Mouse (Mus musculus) cerebellum, postnatal 36 days (tissue): ENCODE measurements at regions not wholly inside any gene's neighbourhood (a gene's known extent, or its start where the extent isn't known, plus 50 kb on each side); places are given as distances from the start of the nearest gene placed in this dataset.

Experiments used
- DNase-seq, 2 experiments: peaks; one replicate each; pipeline ENCODE4 v3.0.0; 2021 to 2022; ENCODE audit warnings: mixed read lengths in 2 of 2

- DNase-seq = no peak
Observed at GRCm38 (mm10) chr12:110188136-110188631, 90.7 kb upstream of the Dio3 start.

GRCm38 (mm10) chr12:110188641-110189328 is 90.1 kb upstream of the Dio3 start:
- no peak for DNase-seq

GRCm38 (mm10) chr12:110189329-110189642 is 89.6 kb upstream of the Dio3 start:
- no peak for DNase-seq

- no peak for DNase-seq
Observed at GRCm38 (mm10) chr12:110192186-110192585, 86.7 kb upstream of the Dio3 start.

GRCm38 (mm10) chr12:110197366-110197765 is 81.5 kb upstream of the Dio3 start:
- no peak for DNase-seq

GRCm38 (mm10) chr12:110200471-110200870 is 78.4 kb upstream of the Dio3 start:
- no peak for DNase-seq

- DNase-seq = no peak
Observed at GRCm38 (mm10) chr12:110200887-110201286, 78.0 kb upstream of the Dio3 start.

GRCm38 (mm10) chr12:110203271-110204014 is 75.4 kb upstream of the Dio3 start:
- no peak for DNase-seq

GRCm38 (mm10) chr12:110204246-110204989 is 74.5 kb upstream of the Dio3 start:
- no peak for DNase-seq

GRCm38 (mm10) chr12:110206271-110206670 is 72.6 kb upstream of the Dio3 start:
- no peak for DNase-seq

GRCm38 (mm10) chr12:110206812-110207211 is 72.1 kb upstream of the Dio3 start:
- DNase-seq = no peak

GRCm38 (mm10) chr12:110207246-110207852 is 71.5 kb upstream of the Dio3 start:
- DNase-seq = no peak

GRCm38 (mm10) chr12:110212716-110213115 is 66.2 kb upstream of the Dio3 start:
- DNase-seq = no peak

- DNase-seq = no peak
Observed at GRCm38 (mm10) chr12:110214833-110215232, 64.0 kb upstream of the Dio3 start.

GRCm38 (mm10) chr12:110215311-110215710 is 63.6 kb upstream of the Dio3 start:
- DNase-seq = no peak

- no peak for DNase-seq
Observed at GRCm38 (mm10) chr12:110219750-110220149, 59.1 kb upstream of the Dio3 start.

GRCm38 (mm10) chr12:110220516-110220915 is 58.4 kb upstream of the Dio3 start:
- DNase-seq = no peak

- DNase-seq = no peak
Observed at GRCm38 (mm10) chr12:110221184-110221583, 57.7 kb upstream of the Dio3 start.

- no peak for DNase-seq
Observed at GRCm38 (mm10) chr12:110221679-110222078, 57.2 kb upstream of the Dio3 start.

- peak in 1 of 2 experiments; percentile 10 for DNase-seq
Observed at GRCm38 (mm10) chr12:110224250-110224649, 54.6 kb upstream of the Dio3 start.

GRCm38 (mm10) chr12:110228011-110228411 is 50.9 kb upstream of the Dio3 start:
- DNase-seq = no peak
